Mouse (Mus musculus) lung, postnatal 25 days (tissue): Measurements from ENCODE around the gene Slc45a3.

ENCODE experiments used
- DNase-seq: peaks from one replicate; pipeline ENCODE4 v3.0.0; 2022; ENCODE audit warnings: low spot score

Gene Slc45a3

GRCm38 (mm10) chr1:132027978-132028377, 65.2 kb downstream of the Slc45a3 start:
- no peak for DNase-seq

DNA sequence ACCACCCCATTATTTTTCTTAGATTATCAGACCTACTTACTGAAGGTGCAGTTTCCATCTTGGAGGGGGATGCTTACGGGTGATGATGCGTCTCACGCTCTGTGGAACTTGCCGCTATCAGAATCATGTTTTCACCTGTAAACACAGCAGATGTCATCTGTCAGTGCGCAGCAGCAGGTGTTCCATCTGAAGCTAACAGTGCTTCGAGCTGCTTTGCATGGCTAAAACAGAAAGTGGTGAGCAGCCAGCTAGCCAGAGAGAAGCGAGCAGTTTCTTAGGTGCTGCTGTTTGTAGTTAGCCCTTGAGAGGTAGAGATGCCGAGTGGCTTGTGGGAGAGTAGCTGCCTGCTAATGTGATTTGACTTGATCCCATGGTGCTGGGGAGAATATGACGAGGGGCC, 65.6 kb downstream of the Slc45a3 start:
- no peak for DNase-seq

- DNase-seq: no peak
Observed at GRCm38 (mm10) chr1:132030574-132030973, 67.8 kb downstream of the Slc45a3 start.

DNA sequence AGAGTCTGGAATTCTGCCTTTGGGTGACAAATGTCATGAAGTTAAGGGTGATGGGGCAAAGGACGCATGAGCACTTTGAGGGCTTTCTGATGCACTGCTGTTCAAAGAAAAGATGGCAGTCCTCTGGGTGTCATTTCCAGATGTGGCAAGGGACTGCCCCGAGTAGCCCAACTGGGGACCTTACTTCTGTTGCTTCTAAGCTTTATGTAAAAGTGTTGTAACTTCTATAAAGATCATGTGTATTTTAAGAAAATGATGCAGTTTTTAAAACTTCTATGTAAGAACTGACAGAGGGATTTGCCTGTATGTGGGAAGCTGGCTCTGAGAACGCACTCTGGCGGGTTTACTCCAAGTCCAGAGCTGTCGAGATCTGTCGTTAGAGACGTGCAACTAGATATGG, 69.4 kb downstream of the Slc45a3 start:
- no peak for DNase-seq
